Mouse (Mus musculus) ES-Bruce4 (cell line): Measurements from ENCODE around the gene Samd11. TPM values are rescaled to one million over a fixed set of nuclear protein-coding genes. Genes with fewer than 3 reads are reported as not detected.

Source experiments
- H3K27ac ChIP-seq: 2 replicates; pipeline ENCODE4 v1.5.1; 2012; ENCODE audit warnings: low read length, inconsistent platforms; ENCODE audit not compliant: insufficient read depth
- H3K27me3 ChIP-seq: 2 replicates; pipeline ENCODE4 v1.6.1; 2012; ENCODE audit warnings: mild to moderate bottlenecking, low read length, inconsistent platforms; ENCODE audit not compliant: control insufficient read depth, poor library complexity, insufficient read depth, severe bottlenecking
- H3K36me3 ChIP-seq: 2 replicates; pipeline ENCODE4 v1.6.1; 2012; ENCODE audit warnings: inconsistent platforms, mild to moderate bottlenecking, low read length, moderate library complexity; ENCODE audit not compliant: control insufficient read depth, poor library complexity, insufficient read depth, severe bottlenecking
- H3K4me1 ChIP-seq: one replicate; pipeline ENCODE4 v1.8.1; 2011; ENCODE audit warnings: low read length; ENCODE audit not compliant: control insufficient read depth, insufficient read depth
- H3K4me3 ChIP-seq: 2 replicates; pipeline ENCODE4 v1.5.1; 2011; ENCODE audit warnings: low read depth, mild to moderate bottlenecking, low read length
- H3K9ac ChIP-seq: 2 replicates; pipeline ENCODE4 v1.6.1; 2012; ENCODE audit warnings: low read depth, mild to moderate bottlenecking, inconsistent platforms; ENCODE audit not compliant: poor library complexity, severe bottlenecking
- H3K9me3 ChIP-seq: replicated peaks from 2 replicates; pipeline ENCODE4 v1.6.1; 2012; ENCODE audit warnings: mild to moderate bottlenecking, low read length, inconsistent platforms; ENCODE audit not compliant: control insufficient read depth, poor library complexity, insufficient read depth, severe bottlenecking
- CTCF ChIP-seq: IDR thresholded peaks from one replicate; pipeline ENCODE4 v1.8.1; 2011; ENCODE audit warnings: low read depth, low read length
- EP300 ChIP-seq: IDR thresholded peaks from 2 replicates; pipeline ENCODE4 v1.6.1; 2011; ENCODE audit warnings: low read depth, low read length; ENCODE audit not compliant: insufficient read depth
- POLR2A ChIP-seq: IDR thresholded peaks from one replicate; pipeline ENCODE4 v1.8.1; 2011; ENCODE audit warnings: low read length; ENCODE audit not compliant: insufficient read depth
- polyA plus RNA-seq: library from polyadenylated mRNA; stranded (reverse); fragments of >200 nt; gene quantifications from 2 replicates; pipeline ENCODE4 v1.2.4, GENCODE M21; 2011; ENCODE audit warnings: low read depth; ENCODE audit not compliant: missing spikeins, insufficient read depth, insufficient read length

Gene Samd11
- not detected in 2 replicates for polyA plus RNA-seq

- Histone ChIP-seq H3K27me3 (no peaks in the 10 kb centered on the region), H3K9me3 (no peaks in the 10 kb centered on the region), H3K36me3 (no peaks in the 10 kb centered on the region), H3K27ac (no peak within 1 kb of the TSS), H3K9ac (no peak within 1 kb of the TSS), H3K4me3 (no peak within 1 kb of the TSS), H3K4me1 (no peaks in the 10 kb centered on the region)
- TF ChIP-seq CTCF = no peak
- no peak for TF ChIP-seq EP300
- no peak for TF ChIP-seq POLR2A
Measured at GRCm38 (mm10) chr4:156255078-156255839, at the start of gene Samd11. TSS of gene Samd11 (minus strand) at chr4:156255657.

GRCm38 (mm10) chr4:156254361-156255077 lies 938 bp downstream of the Samd11 start:
- TF ChIP-seq CTCF (no peak), POLR2A (no peak), EP300 (no peak)
- no peaks in the 10 kb centered on the region for H3K36me3 ChIP-seq
- peak overlapping the region; percentile 35; the same call in 1 of the 2 replicates for H3K4me3 ChIP-seq
- no peaks in the 10 kb centered on the region for H3K9me3 ChIP-seq
- H3K27me3 ChIP-seq = no peaks in the 10 kb centered on the region
- H3K9ac ChIP-seq = no peak overlapping the region
- H3K27ac ChIP-seq = no peak overlapping the region
- no peaks in the 10 kb centered on the region for H3K4me1 ChIP-seq

- H3K27me3 ChIP-seq = no peaks in the 10 kb centered on the region
- H3K4me1 ChIP-seq = no peaks in the 10 kb centered on the region
- peaks cover 11% of the 10 kb centered on the region for H3K36me3 ChIP-seq
- TF ChIP-seq EP300 = no peak
- H3K27ac ChIP-seq = no peak overlapping the region
- no peak overlapping the region for H3K4me3 ChIP-seq
- peaks cover 5% of the 10 kb centered on the region for H3K9me3 ChIP-seq
- no peak overlapping the region for H3K9ac ChIP-seq
Measured at GRCm38 (mm10) chr4:156253043-156253442, 2.4 kb downstream of the Samd11 start.

GRCm38 (mm10) chr4:156252619-156253018 lies 2.8 kb downstream of the Samd11 start:
- H3K27ac ChIP-seq = no peak overlapping the region
- no peaks in the 10 kb centered on the region for H3K4me1 ChIP-seq
- H3K9me3 ChIP-seq = peaks cover 6% of the 10 kb centered on the region
- no peak overlapping the region for H3K9ac ChIP-seq
- H3K36me3 ChIP-seq = peaks cover 15% of the 10 kb centered on the region
- no peaks in the 10 kb centered on the region for H3K27me3 ChIP-seq
- H3K4me3 ChIP-seq = no peak overlapping the region
- TF ChIP-seq POLR2A (no peak), EP300 (no peak), CTCF (no peak)

GRCm38 (mm10) chr4:156252140-156252539 lies 3.3 kb downstream of the Samd11 start:
- peaks cover 6% of the 10 kb centered on the region for H3K9me3 ChIP-seq
- no peak overlapping the region for H3K27ac ChIP-seq
- no peak for TF ChIP-seq EP300
- TF ChIP-seq POLR2A = no peak
- no peak for TF ChIP-seq CTCF
- peaks cover 19% of the 10 kb centered on the region for H3K36me3 ChIP-seq
- H3K9ac ChIP-seq = no peak overlapping the region
- no peak overlapping the region for H3K4me3 ChIP-seq
- no peaks in the 10 kb centered on the region for H3K4me1 ChIP-seq
- H3K27me3 ChIP-seq = no peaks in the 10 kb centered on the region

GRCm38 (mm10) chr4:156251081-156251480 lies 4.4 kb downstream of the Samd11 start:
- Histone ChIP-seq H3K4me1 (no peaks in the 10 kb centered on the region), H3K27me3 (no peaks in the 10 kb centered on the region), H3K4me3 (no peak overlapping the region), H3K36me3 (peaks cover 29% of the 10 kb centered on the region), H3K9me3 (peaks cover 6% of the 10 kb centered on the region), H3K9ac (no peak overlapping the region), H3K27ac (no peak overlapping the region)
- TF ChIP-seq POLR2A (no peak), EP300 (no peak), CTCF (no peak)
